Mouse (Mus musculus): ENCODE data around the gene Dhx37.
"Not testable (repeated sequence)": the region's sequence is repeated elsewhere in the genome, so short reads cannot be mapped to it uniquely, and the experiment has no call there.

Dhx37 gene

GRCm38 (mm10) chr5:125449306-125449705 is 15.4 kb upstream of the Dhx37 start:
- no peak for DNase-seq (ENCODE audit: extremely low read depth, low read depth, low spot score)

DNA sequence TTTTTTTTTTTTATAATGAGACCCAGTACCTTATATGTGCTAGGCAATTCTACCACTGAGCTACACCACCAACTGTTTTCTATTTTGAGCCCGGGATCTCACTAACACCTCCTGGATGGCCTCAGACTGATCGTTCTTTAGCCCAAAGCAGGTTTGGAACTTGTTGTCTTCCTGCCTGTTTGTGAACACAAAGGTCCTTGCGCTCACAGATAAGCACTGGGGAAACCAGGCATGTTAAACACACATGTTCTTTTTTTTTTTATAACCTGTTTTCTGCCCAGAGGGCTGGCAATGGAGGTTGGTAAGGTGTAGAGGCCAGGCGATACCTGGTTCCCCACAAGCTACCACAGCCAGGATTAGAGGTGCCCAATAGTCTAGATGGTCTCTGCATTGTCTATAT is 14.7 kb upstream of the Dhx37 start:
- no peak for DNase-seq (ENCODE audit: extremely low read depth, low read depth, low spot score)

- no peak for DNase-seq (ENCODE audit: extremely low read depth, low read depth, low spot score)
Observed at GRCm38 (mm10) chr5:125448026-125448425, 14.1 kb upstream of the Dhx37 start.

DNA sequence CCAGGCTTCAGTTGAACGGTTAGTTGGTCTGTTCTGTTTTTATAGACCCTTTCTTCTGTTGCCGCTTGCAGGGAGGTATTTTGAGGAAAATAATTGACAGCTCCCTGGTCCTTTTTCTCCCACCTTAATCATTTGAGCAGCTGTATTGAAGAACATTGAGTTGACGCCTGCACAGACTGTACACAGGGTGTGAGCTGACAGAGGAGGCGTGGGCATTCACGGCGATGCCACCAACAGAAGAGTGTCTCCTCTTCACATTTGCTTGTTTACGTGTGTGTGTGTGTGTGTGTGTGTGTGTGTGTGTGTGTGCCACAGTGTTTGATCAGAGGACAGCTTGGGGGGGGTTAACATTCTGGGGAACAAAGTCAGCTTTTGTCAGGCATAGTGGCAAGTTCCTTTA is 12.4 kb upstream of the Dhx37 start:
- DNase-seq (ENCODE audit: extremely low read depth, low read depth, low spot score), result no peak

DNA sequence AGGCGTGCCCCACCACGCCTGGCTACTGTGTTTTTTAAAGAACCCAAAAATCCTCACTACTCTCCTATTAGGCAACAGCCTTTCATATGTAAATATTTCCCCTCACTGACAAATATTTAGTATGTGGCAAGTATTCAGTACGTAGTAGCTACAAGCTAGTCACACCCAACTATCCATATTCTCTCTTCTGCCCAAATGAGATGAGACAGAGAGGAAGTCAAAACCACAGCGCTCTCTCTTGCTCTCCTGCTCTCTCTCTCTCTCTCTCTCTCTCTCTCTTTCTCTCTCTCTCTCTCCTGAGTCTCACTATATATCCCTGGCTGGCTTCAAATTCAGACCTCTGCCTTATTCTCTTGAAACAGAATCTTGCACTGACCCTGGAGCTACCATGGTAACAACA is 10.6 kb upstream of the Dhx37 start:
- DNase-seq (ENCODE audit: extremely low read depth, low read depth, low spot score), result no peak

DNA sequence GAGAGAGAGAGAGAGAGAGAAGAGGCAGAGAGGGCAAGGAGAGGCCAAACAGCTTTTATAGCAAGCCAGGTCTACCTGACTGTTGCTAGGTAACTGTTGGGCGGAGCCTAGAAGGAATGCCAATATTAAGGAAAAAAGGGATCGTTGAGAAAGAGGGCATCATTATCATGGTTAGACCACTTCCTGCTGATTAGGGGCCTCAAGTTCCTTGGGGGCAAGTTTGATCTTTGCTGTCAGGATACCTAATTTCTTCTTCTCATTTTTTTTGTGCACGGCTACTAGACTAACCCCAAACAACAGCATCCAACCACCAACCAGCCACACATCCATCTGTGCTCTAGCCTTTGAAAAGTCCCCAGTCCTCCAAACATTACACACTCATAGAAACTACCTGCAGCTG is 10.0 kb upstream of the Dhx37 start:
- no peak for DNase-seq (ENCODE audit: extremely low read depth, low read depth, low spot score)

GRCm38 (mm10) chr5:125443335-125443734 is 9.4 kb upstream of the Dhx37 start:
- DNase-seq (ENCODE audit: extremely low read depth, low read depth, low spot score), result no peak

DNA sequence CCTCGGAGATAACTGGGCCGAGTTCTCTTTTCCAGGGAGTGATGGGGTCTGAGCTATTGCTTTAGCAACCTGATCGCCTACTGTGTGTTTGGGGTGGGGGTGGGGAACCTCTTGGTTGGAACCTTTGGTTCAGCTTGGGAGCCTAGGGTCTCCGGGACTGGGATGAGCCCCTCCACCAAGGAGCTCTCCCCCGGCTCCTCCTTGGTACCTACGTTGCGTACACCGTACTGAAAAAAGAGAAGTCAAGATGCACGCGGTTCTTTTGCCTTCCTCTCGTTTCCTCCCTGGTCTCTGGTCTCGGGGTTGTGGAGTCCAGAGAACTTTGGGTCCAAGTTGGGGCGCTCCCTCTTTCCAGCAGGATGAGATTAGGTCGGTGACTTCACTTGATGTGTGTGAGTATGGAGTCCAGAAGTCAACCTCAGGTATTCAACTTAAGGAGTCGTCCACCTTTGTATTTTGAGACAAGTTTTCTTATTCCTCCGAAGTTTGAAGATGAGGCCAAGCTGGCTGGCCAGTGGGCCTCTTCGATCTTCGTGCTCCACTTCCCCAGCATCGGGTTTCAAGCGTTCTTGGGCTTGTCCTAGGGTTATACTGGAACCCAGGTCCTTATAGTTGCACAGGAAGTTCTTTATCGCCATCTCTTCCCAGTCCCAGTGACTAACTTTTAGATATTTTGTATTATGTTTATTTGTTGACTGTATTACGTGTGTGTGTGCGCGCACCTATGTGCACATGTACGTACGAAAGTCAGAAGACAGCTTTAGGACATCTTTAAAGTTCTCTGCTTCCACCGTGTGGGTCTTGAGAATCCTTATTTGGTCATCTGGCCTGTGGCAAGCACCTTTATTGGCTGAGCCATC is 8.4 kb upstream of the Dhx37 start:
- no peak for DNase-seq (ENCODE audit: extremely low read depth, low read depth, low spot score)

DNA sequence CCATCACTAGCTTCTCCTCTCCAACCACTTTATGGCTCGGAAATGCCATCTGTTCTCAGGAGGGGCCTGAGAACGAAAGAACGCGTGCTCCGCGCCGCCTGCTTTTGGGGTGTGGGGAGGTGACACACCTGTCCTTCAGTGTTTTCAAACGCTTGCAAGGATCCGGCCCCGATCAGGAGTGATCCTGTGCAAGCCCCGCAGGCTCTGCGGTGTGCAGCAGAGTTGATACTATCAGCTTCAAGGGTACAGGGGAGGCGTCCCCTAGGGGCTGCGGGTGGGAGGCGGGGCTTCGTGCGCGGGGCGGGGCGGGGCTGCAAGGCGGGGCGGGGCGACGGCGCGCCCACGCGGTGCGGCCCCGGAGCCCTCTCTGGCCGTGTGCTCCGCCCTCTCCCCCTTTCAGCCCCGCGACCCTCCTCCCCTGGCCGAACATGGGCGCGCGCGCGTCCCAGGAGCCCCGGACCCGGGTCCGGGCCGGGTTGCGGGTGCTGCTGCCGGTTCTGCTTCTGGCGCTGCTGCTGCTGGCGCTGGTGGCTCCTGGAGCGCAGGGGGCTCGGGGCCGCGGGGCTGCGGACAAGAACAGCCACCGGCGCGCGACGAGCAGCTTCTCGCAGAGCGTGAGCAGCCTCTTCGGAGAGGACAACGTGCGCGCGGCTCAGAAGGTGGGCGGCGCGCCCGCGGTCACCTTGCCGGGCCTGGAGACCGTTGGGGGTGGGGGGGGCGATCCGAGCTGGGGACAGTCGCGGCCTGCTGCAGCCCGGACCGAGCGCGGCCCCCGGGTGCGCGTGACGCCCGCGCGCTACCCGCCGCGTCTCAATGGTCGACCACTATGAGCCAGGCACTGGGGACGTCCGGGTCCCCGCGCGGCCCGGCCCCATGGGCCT is 7.6 kb upstream of the Dhx37 start, which contains the start of gene Bri3bp:
Gene Bri3bp, plus strand, starts transcription at position 335 of the 881 bp plus-strand sequence.
- DNase-seq (ENCODE audit: extremely low read depth, low read depth, low spot score), result no peak

DNA sequence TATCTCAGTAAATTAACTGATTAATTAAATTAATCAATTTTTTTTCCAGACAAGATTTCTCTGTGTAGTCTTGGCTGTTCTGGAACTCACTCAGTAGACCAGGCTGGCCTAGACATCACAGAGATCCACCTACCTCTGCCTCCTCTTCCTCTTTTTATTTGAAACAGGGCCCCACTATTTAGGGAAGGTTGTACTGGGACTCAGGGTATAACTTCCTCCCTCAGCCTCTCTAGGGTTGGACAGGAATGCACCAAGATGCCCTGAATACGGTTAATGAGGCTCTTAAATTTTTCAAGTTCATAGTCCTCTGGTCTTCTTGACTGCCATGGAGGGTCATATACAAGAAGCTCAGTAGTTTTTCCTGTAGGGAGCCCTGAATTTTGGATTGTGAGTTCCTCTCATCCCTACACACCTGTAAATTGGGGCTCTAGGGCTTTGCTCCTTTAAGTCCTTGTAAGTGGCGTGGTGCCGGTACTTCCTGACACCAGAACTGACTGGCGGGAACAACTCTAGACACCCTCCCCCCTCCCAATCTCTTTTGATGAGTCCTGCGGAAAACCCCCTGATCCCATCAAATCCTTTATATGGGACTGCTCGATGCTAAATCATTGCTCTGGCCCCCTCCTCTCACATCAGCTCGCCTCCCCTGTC is 6.8 kb upstream of the Dhx37 start:
- no peak for DNase-seq (ENCODE audit: extremely low read depth, low read depth, low spot score)

DNA sequence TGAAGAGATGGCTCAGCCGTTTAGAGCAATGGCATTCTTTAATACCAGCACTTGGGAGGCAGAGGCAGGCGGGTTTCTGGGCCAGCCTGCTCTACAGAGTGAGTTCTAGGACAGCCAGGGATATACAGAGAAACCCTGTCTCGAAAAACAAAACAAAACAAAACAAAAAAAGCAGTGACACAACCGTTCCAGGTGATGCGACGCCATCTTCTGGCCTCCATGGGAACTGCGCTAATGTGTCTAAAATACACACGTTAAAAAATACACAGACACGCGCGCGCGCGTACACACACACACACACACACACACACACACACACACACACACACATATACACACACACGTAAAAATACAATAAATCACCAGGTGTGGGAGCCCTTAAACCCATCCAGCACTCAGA is 426 bp upstream of the Dhx37 start:
- not testable (repeated sequence) for DNase-seq (ENCODE audit: extremely low read depth, low read depth, low spot score)

DNA sequence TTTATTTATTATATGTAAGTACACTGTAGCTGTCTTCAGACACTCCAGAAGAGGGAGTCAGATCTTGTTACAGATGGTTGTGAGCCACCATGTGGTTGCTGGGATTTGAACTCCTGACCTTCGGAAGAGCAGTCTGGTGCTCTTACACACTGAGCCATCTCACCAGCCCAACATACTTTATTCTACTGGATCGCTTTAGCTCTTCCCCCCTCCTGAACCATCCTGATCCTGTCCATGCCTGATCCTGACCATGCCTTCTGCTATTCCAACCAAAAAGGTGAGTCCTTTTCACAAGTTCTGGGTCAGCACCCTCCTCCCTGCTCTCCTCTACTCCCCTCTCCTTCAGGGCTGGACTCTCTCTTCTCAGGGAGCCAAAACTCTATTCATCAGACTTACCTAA is 1.6 kb downstream of the Dhx37 start:
- DNase-seq (ENCODE audit: extremely low read depth, low read depth, low spot score), result not testable (repeated sequence)

GRCm38 (mm10) chr5:125426343-125426742 is 7.6 kb downstream of the Dhx37 start:
- DNase-seq (ENCODE audit: extremely low read depth, low read depth, low spot score), result no peak

- no peak for DNase-seq (ENCODE audit: extremely low read depth, low read depth, low spot score)
Observed at GRCm38 (mm10) chr5:125425698-125426276, 8.1 kb downstream of the Dhx37 start.

DNA sequence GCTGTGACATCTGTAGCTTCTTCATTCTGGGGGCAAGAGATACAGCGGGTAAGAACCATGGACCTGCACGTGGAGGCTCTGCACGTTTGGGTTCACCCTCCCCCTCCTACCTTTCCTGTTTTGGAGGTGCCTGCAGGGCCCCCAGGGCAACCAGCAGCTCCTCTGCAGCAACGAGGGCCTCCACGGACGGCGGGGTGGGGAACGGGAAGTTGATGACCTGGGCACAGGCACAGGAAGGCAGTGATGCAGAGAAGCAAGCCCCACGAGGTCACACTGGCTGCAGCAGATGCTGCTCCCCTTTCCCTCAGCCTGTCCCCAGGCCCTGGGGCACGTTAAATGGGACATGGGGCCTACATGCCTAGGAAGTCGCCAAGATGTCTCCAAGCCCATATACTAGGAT is 14.8 kb downstream of the Dhx37 start:
- DNase-seq (ENCODE audit: extremely low read depth, low read depth, low spot score), result no peak

DNA sequence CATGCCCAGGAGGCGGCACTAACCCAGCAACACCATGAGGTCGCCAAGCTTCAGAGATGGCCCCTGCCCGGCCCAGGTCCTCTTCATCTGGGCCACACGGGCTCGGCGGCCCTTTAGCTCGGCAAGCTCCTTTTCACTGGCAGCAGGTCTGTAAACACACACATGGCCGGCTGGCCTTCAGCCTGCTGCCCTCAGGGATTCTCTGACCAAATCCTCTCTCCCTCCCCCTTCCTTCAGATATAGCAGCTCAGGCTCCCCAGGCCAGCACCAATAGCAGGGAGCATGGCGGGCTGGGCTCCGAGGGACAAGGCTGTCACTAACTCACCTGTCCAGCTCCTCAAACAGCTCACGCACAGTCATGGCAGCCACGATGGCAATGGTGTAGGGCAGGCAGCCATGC is 15.3 kb downstream of the Dhx37 start:
- DNase-seq (ENCODE audit: extremely low read depth, low read depth, low spot score), result no peak

DNA sequence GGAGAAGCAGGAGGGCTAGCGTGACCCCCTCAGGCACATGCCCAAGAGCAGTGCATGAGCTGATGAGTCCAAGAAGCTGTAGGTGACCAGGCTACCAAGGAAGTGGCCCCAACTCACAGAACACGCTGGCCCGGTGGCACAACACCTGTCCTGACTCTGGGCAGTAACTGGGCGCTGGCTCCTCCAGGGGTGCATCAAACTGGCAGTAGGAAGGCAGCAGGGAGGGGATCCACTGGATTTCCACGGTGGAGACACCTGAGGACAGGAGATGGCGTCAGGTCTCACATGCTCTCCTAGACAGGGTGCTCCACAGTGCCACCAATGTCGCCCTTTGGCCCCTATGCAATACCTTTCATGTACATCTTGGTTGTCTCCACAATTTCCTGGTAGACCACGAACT is 17.7 kb downstream of the Dhx37 start:
- DNase-seq (ENCODE audit: extremely low read depth, low read depth, low spot score), result no peak

GRCm38 (mm10) chr5:125413763-125414162 is 20.2 kb downstream of the Dhx37 start:
- no peak for DNase-seq (ENCODE audit: extremely low read depth, low read depth, low spot score)

DNA sequence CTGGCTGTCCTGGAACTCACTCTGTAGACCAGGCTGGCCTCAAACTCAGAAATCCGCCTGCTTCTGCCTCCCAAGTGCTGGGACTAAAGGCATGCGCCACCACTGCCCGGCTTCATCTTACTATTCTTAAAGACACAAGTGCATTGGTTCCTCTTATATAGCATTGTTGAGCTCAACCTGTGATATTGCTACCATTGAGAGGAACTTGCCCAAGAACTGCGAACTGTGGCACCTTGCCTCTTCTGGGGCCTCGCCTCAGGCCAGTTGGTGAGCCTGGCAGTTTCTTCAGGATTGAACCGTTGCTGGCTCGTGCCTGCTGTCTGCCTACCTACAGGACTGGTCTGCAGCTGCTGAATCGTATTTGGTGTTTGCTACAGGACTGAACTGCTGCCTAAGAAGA is 21.4 kb downstream of the Dhx37 start:
- DNase-seq (ENCODE audit: extremely low read depth, low read depth, low spot score), result not testable (repeated sequence)

- no peak for DNase-seq (ENCODE audit: extremely low read depth, low read depth, low spot score)
Observed at GRCm38 (mm10) chr5:125411972-125412530, 21.9 kb downstream of the Dhx37 start.
